Mouse (Mus musculus): ENCODE results near the gene Ms4a18. TPM values are rescaled to one million over a fixed set of nuclear protein-coding genes. Genes with fewer than 3 reads are reported as not detected.
"Not testable (repeated sequence)": the region's sequence is repeated elsewhere in the genome, so short reads cannot be mapped to it uniquely, and the experiment has no call there.

The Ms4a18 gene
- polyA plus RNA-seq (2011; ENCODE audit: insufficient read length, low read depth, missing spikeins), result not detected in 2 replicates

GRCm38 (mm10) chr19:11017891-11018290, at the start of gene Ms4a18:
Ms4a18 (minus strand) TSS chr19:11018031.
- Histone ChIP-seq H3K4me1 (ENCODE audit: control insufficient read depth, insufficient read depth, low read length) (no peaks in the 10 kb centered on the region), H3K27ac (ENCODE audit: insufficient read depth, low read length) (no peak within 1 kb of the TSS), H3K4me3 (ENCODE audit: insufficient read depth, low read length) (no peak within 1 kb of the TSS)
- TF ChIP-seq POLR2A (IDR thresholded peaks at IDR 0.05; ENCODE audit: low read depth, low read length) (no peak), CTCF (IDR thresholded peaks at IDR 0.05; ENCODE audit: borderline replicate concordance, insufficient read depth, low read length) (no peak)

GRCm38 (mm10) chr19:11065202-11065875, 47.5 kb upstream of the Ms4a18 start:
- H3K4me1 ChIP-seq (ENCODE audit: control insufficient read depth, insufficient read depth, low read length), result no peaks in the 10 kb centered on the region
- no peak for TF ChIP-seq POLR2A (IDR thresholded peaks at IDR 0.05; ENCODE audit: low read depth, low read length)
- no peak for TF ChIP-seq CTCF (IDR thresholded peaks at IDR 0.05; ENCODE audit: borderline replicate concordance, insufficient read depth, low read length)
- no peak overlapping the region for H3K4me3 ChIP-seq (ENCODE audit: insufficient read depth, low read length)
- H3K27ac ChIP-seq (ENCODE audit: insufficient read depth, low read length), result no peak overlapping the region

- H3K4me1 ChIP-seq (ENCODE audit: control insufficient read depth, insufficient read depth, low read length), result no peaks in the 10 kb centered on the region
- H3K4me3 ChIP-seq (ENCODE audit: insufficient read depth, low read length), result no peak overlapping the region
- TF ChIP-seq CTCF (IDR thresholded peaks at IDR 0.05; ENCODE audit: borderline replicate concordance, insufficient read depth, low read length) (no peak), POLR2A (IDR thresholded peaks at IDR 0.05; ENCODE audit: low read depth, low read length) (no peak)
- H3K27ac ChIP-seq (ENCODE audit: insufficient read depth, low read length), result no peak overlapping the region
Observed at GRCm38 (mm10) chr19:11060900-11061299, 43.1 kb upstream of the Ms4a18 start.

GRCm38 (mm10) chr19:11059967-11060366, 42.1 kb upstream of the Ms4a18 start:
- H3K4me1 ChIP-seq (ENCODE audit: control insufficient read depth, insufficient read depth, low read length), result no peaks in the 10 kb centered on the region
- H3K27ac ChIP-seq (ENCODE audit: insufficient read depth, low read length), result no peak overlapping the region
- H3K4me3 ChIP-seq (ENCODE audit: insufficient read depth, low read length), result no peak overlapping the region
- TF ChIP-seq POLR2A (IDR thresholded peaks at IDR 0.05; ENCODE audit: low read depth, low read length) (no peak), CTCF (IDR thresholded peaks at IDR 0.05; ENCODE audit: borderline replicate concordance, insufficient read depth, low read length) (no peak)

GRCm38 (mm10) chr19:11055700-11056099, 37.9 kb upstream of the Ms4a18 start:
- H3K4me1 ChIP-seq (ENCODE audit: control insufficient read depth, insufficient read depth, low read length); H3K27ac ChIP-seq (ENCODE audit: insufficient read depth, low read length); H3K4me3 ChIP-seq (ENCODE audit: insufficient read depth, low read length): not testable (repeated sequence)

- Histone ChIP-seq H3K27ac (ENCODE audit: insufficient read depth, low read length) (no peak overlapping the region), H3K4me3 (ENCODE audit: insufficient read depth, low read length) (no peak overlapping the region), H3K4me1 (ENCODE audit: control insufficient read depth, insufficient read depth, low read length) (no peaks in the 10 kb centered on the region)
- TF ChIP-seq POLR2A (IDR thresholded peaks at IDR 0.05; ENCODE audit: low read depth, low read length) (no peak), CTCF (IDR thresholded peaks at IDR 0.05; ENCODE audit: borderline replicate concordance, insufficient read depth, low read length) (no peak)
Observed at GRCm38 (mm10) chr19:11053277-11053676, 35.4 kb upstream of the Ms4a18 start.

GRCm38 (mm10) chr19:11052877-11053276, 35.0 kb upstream of the Ms4a18 start:
- no peak overlapping the region for H3K27ac ChIP-seq (ENCODE audit: insufficient read depth, low read length)
- H3K4me1 ChIP-seq (ENCODE audit: control insufficient read depth, insufficient read depth, low read length), result no peaks in the 10 kb centered on the region
- TF ChIP-seq POLR2A (IDR thresholded peaks at IDR 0.05; ENCODE audit: low read depth, low read length) (no peak), CTCF (IDR thresholded peaks at IDR 0.05; ENCODE audit: borderline replicate concordance, insufficient read depth, low read length) (no peak)
- no peak overlapping the region for H3K4me3 ChIP-seq (ENCODE audit: insufficient read depth, low read length)

GRCm38 (mm10) chr19:11050286-11050685, 32.5 kb upstream of the Ms4a18 start:
- H3K4me3 ChIP-seq (ENCODE audit: insufficient read depth, low read length), result no peak overlapping the region
- H3K4me1 ChIP-seq (ENCODE audit: control insufficient read depth, insufficient read depth, low read length), result no peaks in the 10 kb centered on the region
- TF ChIP-seq CTCF (IDR thresholded peaks at IDR 0.05; ENCODE audit: borderline replicate concordance, insufficient read depth, low read length) (no peak), POLR2A (IDR thresholded peaks at IDR 0.05; ENCODE audit: low read depth, low read length) (no peak)
- H3K27ac ChIP-seq (ENCODE audit: insufficient read depth, low read length), result no peak overlapping the region

GRCm38 (mm10) chr19:11049426-11049825, 31.6 kb upstream of the Ms4a18 start:
- Histone ChIP-seq H3K4me3 (ENCODE audit: insufficient read depth, low read length) (no peak overlapping the region), H3K27ac (ENCODE audit: insufficient read depth, low read length) (no peak overlapping the region), H3K4me1 (ENCODE audit: control insufficient read depth, insufficient read depth, low read length) (no peaks in the 10 kb centered on the region)
- TF ChIP-seq CTCF (IDR thresholded peaks at IDR 0.05; ENCODE audit: borderline replicate concordance, insufficient read depth, low read length) (no peak), POLR2A (IDR thresholded peaks at IDR 0.05; ENCODE audit: low read depth, low read length) (no peak)

GRCm38 (mm10) chr19:11048503-11048902, 30.7 kb upstream of the Ms4a18 start:
- TF ChIP-seq POLR2A (IDR thresholded peaks at IDR 0.05; ENCODE audit: low read depth, low read length), result no peak
- no peak for TF ChIP-seq CTCF (IDR thresholded peaks at IDR 0.05; ENCODE audit: borderline replicate concordance, insufficient read depth, low read length)
- Histone ChIP-seq H3K4me1 (ENCODE audit: control insufficient read depth, insufficient read depth, low read length) (no peaks in the 10 kb centered on the region), H3K4me3 (ENCODE audit: insufficient read depth, low read length) (no peak overlapping the region), H3K27ac (ENCODE audit: insufficient read depth, low read length) (no peak overlapping the region)
